Mouse (Mus musculus) megakaryocyte, embryonic 14.5 days (primary cell): Measurements from ENCODE around the gene Dad1.

Source experiments
- FLI1 ChIP-seq: IDR thresholded peaks from 2 replicates; pipeline ENCODE4 v1.6.1; 2012; ENCODE audit warnings: low read length, inconsistent platforms, mixed read lengths
- GATA1 ChIP-seq: IDR thresholded peaks from 3 replicates; pipeline ENCODE4 v1.6.1; 2012; ENCODE audit warnings: mixed read lengths, low read length, inconsistent platforms, borderline replicate concordance

- TF ChIP-seq GATA1 (no peak), FLI1 (no peak)
These were observed 15.7 kb upstream of the Dad1 start for GRCm38 (mm10) chr14:54269566-54269965.
